Mouse (Mus musculus): Measurements from ENCODE around the gene Flvcr2.

Gene Flvcr2

DNA sequence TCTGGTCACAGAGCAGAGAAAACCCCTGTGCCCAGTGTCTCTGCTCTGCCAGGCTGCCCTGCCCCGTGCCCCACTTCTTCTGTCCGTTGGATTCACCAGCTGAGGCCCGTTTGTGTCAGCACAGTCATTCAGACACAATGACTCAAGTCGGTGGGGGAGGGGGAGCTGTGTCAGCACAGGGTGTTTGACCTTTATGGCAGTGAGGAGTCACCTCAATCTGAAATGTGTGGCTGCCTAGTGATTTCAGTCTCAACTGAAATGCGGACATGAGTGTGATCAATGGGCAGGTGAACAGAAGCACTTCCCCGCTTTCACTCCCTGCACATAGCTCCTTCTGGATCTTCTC lies 16.4 kb upstream of the Flvcr2 start:
- no peak for DNase-seq (ENCODE audit: low spot score)

DNA sequence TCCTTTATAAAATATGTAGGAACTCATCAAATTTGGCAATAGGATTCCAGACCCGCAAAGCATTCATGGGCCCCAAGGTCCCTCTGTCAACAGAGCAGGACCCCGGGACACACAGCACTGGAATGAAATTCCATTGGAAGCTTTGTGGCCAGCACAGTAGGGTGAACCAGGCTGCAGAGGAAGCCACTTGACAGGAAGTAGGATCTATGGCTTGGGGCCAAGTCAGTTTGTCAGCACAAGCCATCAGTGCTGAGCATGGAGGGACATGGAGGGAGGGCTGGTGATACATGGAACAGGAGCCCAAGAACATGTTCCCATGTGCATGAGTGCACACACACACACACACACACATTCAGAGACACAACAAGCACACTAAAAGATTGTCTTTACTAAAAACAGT lies 10.1 kb upstream of the Flvcr2 start:
- no peak for DNase-seq (ENCODE audit: low spot score)

DNA sequence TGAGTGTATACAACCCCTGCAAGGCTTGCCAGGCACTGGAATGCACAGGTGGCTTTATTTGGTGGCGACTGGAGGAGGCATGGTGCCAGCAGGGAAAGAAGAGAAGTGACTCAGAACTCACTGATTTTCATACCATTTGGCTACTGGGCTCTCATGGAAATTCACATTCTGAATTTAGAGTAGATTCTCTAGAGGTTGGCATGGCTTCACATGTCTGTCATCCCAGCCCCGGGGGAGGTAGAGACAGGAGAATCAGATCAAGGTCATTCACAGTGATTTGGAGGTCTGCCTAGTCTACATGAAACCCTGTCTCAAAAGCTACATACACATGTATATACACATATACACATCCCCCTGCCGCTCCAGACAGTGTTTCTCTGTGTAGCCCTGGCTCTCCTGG lies 9.4 kb upstream of the Flvcr2 start:
- DNase-seq (ENCODE audit: low spot score) = no peak

DNA sequence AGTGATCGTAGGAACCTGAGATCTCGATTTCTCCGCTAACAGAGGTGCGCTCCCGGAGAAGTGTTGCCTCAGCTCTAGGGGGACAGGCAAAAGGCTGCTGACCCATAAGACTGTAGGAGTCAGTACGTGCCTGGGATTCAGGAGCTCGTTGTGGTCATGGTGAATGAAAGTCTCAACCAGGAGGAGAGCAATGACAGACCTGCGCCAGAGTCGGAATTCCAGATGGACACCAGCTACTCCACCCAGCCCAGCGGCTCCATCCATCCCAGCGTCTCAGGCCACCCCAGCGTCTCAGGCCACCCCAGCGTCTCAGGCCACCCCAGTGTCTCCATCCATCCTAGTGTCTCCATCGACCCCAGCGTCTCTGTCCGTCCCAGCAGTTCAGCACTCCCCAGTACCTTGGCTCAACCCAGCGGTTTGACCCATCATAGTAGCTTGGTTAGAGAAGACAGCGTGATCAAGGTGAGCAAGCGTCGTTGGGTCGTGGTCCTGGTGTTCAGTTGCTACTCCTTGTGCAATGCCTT lies 419 bp downstream of the Flvcr2 start:
- DNase-seq (ENCODE audit: low spot score) = no peak

DNA sequence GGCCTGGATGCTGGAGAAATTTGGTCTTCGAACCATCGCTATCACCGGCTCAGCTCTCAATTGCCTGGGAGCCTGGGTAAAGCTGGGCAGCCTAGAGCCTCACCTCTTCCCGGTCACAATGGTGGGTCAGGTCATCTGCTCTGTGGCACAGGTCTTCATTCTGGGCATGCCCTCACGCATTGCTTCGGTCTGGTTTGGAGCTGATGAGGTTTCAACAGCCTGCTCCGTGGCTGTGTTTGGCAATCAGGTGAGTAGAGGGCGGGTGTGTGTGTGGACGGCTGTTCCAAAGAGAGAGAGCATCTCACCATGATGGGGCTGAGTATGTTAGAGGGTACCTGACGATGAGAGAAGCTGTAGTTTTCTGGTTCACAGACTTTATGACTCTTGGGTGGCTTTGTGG lies 1.0 kb downstream of the Flvcr2 start:
- no peak for DNase-seq (ENCODE audit: low spot score)

DNA sequence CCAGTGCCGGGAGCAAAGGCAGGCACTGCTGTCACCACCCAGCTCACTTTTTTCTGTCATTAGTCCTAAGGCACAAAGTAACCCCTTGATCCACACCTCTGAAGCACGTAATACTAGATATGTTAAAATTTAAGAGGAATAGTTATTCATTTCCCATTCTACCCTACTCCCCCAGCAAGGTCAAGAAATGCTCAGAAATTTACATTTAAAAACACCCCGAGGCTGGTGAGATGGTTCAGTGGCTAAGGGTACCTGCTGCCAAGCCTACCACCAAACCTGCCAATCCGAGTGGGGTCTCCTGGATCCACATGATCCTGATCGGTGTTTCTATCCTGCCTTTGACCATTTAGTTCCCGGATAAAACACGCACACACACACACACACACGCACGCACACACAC lies 3.5 kb downstream of the Flvcr2 start:
- DNase-seq (ENCODE audit: low spot score) = no peak

DNA sequence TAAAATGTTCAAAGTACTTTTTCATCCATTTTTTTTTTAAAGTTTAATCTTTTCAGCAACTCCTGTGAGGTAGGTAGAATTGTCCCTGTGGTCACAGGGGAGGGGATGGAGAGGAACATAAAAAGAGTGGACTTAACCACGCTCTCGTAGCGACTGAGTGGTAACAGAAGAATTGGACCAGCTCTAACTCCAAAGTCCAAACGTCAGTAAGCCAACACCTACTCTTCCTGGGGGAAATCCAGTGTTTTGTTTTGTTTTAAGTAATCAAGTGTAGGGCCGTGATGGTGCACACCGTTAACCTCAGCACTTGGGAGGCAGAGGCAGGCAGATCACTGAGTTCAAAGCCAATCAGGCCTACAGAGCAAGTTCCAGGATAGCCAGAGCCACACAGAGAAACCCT lies 5.8 kb downstream of the Flvcr2 start:
- DNase-seq (ENCODE audit: low spot score) = no peak

DNA sequence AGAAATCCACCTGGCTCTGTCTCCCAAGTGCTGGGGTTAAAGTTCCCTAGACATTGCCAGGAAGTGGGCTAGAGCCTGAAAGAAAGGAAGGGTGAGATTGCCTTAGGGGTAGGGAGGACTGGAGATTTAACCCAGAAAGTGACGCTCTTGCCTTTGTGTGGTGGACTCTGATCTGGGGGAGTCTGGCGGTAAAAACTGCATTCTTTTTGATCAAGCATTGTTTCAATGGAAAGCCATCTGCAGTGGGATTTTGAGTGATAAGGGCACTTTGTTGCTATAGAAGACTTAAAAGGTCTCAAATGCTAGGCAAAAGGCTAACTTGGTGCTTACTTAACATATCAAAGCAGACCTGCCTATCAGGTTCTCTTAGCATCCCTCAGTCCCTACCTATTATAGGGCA lies 6.9 kb downstream of the Flvcr2 start:
- no peak for DNase-seq (ENCODE audit: low spot score)

DNA sequence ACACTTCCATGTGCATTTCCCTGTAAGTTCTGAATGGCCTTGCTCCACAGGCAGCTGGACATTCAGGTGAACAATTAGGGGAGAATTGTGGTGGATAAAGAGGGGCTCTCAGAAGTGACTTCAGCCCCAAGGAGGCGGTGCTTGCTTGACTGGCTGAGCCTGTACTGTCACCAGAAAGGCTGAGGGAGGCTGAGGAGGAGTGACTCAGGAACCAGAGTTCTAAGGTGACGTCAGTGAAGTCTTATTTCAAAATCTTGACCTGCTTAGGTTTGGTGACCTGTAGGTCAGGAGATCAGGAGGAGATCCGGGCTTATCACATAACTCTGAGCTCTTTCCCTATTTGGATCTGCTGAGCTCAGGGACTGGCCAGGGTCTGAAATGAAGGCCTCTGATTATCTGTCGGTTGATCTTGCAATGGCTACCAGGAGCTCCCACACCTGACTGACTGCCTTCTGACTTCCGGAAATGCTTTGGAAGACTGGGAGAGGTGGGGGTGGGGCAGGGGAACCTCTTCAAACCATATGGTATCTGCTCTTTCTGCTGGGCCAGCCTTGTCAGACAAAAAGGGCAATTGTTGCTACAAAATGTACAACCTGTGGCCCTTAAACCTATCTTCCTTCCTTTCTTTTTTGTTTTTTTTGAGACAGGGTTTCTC lies 8.4 kb downstream of the Flvcr2 start:
- no peak for DNase-seq (ENCODE audit: low spot score)

DNA sequence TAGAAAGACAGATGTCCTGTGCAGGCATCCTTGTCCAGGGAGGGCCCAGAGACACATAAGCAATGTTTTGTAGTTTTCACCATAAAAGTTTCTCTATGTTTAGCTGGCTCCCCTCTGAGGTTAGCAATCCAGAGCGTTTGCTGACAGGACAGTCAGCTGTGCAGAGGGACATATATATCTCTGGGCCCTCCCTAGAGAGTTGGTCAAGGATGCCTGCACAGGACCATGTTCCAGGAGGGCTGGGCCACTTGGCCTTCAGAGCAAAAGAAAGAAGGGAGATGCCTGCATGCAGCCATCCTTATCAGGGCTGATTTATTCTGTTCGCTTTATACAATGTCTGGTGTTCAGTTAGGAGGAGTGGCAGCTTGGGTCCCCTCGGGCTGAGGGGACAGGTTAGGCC lies 10.1 kb downstream of the Flvcr2 start:
- DNase-seq (ENCODE audit: low spot score) = no peak

DNA sequence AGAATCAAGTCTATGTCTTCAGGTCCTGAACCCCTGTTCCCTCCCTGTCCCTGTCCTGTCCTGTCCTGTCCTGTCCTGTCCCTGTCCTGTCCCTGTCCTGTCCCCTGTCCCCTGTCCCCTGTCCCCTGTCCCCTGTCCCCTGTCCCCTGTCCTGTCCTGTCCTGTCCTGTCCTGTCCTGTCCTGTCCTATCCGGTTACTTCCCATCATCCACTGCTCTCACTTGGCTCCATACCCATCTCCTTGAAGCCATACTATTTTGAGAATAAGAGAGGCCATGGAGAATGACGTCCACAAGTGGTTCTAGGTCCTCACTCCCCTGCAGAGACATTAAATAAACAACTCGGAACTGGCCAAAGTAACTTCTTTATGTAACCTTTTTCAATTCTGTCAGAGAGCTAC lies 10.7 kb downstream of the Flvcr2 start:
- no peak for DNase-seq (ENCODE audit: low spot score)

DNA sequence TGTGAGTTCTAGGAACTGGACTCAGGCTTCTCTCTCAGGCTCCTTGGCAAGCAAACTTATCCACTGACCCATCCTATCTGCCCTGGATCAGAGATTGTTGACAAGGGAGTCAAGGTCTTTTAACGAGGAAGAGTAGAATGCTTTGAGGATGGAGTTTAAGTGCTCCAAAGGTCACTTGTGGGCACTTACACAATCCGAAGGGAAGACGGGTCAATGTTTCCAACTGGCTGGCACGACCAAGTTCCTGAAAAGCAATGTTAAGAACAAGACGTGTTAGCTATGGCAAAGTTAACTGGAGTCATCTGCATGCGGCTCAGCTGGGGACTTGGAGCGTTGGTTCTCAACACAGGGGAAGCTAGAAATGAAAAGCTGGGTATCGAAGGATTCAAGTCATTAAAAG lies 12.4 kb downstream of the Flvcr2 start:
- DNase-seq (ENCODE audit: low spot score) = no peak

DNA sequence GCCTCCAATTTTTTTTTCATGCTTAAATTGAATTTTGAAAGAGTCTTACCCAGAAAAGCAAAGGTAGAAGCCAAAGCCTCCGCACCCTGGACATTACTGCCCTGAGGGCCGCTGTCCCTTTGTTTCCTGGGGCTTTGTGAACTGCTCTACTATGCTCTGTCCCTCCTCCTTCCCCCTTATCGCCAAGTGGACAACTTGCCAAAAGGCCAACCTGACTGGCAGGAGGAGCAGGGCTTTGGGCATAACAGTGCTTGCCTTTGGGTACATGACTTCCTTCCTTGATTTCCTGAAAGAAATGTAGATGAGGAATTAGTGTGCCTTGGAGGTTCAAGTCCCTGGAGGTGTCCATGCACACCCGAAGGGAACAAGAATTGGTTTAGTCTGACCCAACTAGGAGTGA lies 15.1 kb downstream of the Flvcr2 start:
- no peak for DNase-seq (ENCODE audit: low spot score)

DNA sequence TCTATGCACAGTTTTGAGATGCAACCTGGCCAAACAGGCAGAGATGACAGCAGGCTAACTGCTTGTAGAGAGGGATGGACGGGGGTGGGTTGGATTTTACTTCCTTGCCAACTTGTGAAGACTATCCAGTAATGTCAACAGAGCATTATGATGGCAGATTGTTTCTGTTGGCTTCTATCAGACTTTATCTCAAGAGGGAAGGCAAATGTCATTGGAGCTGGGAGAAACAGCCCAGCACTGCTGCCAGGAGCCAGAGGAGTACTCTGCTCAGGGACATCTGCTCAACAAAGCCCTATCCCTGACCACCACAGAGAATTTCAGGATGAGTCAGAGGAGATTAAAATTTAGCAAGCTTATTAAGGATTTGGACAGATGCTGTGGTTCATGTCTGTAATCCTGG lies 18.3 kb downstream of the Flvcr2 start:
- no peak for DNase-seq (ENCODE audit: low spot score)

DNA sequence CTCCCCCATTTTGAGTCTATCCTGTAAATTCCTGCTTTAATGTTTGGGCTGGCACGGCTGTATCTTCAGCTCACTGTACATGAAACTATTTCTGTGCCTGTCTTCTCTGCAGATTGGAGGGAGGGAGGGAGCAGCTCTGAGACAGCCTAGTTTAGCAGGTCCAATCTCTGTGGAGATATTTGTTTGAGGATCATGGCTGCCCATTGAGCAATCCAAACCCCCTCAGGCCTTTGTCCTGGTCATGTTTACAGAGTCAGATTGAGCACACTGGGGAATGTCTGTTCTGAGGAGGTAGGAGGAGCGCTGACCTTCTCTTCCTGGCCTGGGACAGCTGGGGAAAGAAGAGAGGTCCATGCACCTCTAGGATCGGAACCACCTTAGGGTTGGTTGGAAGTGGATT lies 19.9 kb downstream of the Flvcr2 start:
- DNase-seq (ENCODE audit: low spot score) = no peak

DNA sequence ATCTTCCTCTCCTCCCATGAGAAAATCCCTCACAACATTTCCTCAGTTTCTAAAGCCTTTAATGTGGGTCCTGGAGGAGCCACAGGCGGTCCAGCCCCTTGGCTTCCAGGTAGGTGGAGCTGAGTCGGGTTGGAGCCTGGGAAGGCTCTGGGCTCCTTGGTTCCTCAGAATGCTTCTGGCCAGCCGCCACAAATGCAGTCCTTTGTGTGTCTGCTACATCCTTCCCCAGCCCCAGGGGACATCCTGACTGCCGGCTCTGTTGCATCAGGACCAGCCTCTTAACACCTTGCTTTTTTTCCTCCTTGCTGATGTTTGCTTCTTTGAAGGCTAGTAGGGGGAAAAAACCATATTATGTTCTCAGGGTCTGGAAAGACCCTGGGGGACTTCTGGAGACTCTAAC lies 21.4 kb downstream of the Flvcr2 start:
- DNase-seq (ENCODE audit: low spot score) = no peak

DNA sequence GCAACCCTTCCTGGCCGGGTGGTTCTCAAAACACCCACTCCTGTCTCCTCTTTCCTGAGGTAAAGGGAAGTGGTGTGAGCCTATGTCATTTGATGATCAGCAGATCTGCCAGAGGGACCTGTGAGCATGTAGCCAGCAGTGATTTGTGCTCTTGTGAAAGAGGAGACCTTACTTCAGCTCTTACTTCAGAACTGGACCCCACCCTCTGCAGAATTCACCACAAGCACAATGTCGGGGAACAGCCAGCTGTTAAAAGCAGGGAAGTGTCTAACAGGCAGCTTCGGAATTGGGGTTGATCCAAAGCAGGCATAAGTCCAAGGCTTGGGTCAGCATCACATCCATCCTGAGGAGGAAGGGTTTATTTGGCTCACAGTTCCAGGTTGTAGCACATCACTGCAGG lies 25.0 kb downstream of the Flvcr2 start:
- no peak for DNase-seq (ENCODE audit: low spot score)

DNA sequence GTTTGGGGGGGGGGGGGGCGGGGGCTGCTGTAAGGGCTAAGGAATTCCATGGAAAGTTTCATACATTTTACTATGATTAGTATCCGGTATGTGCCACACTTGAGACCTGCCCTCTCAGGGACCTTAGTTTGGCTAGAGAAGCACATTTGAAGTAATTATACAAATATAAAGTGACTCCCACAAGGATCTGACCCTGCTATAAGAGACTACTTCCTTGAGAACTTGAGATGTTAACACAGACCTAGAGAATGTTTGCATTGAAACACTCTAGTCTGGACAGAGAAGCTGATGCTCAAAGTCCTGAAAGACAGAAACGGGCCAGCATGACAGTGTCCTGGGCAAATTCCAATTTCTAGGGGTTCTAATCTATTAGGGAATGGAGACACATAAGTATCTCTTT lies 32.6 kb downstream of the Flvcr2 start:
- no peak for DNase-seq (ENCODE audit: low spot score)

DNA sequence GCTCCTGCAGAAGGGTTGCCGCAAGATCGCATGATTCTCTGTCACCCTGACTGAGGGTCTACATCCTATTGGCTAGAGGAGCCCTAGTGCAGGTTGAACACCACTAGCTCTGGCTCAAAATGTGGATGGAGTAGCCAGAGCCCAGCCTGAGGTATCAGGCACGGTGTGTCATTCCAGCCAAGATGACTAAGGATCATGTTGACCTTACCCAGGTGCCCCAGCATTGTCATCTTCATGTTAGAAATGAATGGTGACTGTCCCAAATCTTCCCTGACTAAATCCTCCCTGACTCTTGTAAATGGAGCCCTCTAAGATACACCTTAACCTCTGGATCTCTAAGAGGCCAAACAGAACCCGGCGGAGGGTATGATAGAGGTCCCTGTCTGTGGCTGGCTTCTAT lies 33.4 kb downstream of the Flvcr2 start:
- DNase-seq (ENCODE audit: low spot score) = no peak

DNA sequence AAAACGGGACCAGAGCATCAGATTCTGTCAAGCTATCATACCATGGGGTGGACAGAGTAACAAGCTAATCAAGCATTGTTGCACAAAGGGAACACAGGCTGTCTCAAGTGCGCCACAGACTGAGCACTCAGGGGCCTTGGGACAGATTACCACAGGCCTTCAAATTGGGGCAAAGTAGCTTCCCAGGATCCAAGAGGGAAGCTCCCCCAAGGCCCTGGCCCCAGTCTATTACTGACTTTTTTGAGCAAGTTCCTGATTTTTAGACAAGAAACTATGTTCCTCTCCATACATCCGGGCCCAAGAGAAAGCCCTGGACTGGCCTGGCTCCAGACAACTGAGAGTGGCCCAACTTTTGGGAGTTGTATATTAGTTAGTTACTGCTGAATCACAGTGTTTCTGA lies 35.3 kb downstream of the Flvcr2 start:
- DNase-seq (ENCODE audit: low spot score) = no peak

DNA sequence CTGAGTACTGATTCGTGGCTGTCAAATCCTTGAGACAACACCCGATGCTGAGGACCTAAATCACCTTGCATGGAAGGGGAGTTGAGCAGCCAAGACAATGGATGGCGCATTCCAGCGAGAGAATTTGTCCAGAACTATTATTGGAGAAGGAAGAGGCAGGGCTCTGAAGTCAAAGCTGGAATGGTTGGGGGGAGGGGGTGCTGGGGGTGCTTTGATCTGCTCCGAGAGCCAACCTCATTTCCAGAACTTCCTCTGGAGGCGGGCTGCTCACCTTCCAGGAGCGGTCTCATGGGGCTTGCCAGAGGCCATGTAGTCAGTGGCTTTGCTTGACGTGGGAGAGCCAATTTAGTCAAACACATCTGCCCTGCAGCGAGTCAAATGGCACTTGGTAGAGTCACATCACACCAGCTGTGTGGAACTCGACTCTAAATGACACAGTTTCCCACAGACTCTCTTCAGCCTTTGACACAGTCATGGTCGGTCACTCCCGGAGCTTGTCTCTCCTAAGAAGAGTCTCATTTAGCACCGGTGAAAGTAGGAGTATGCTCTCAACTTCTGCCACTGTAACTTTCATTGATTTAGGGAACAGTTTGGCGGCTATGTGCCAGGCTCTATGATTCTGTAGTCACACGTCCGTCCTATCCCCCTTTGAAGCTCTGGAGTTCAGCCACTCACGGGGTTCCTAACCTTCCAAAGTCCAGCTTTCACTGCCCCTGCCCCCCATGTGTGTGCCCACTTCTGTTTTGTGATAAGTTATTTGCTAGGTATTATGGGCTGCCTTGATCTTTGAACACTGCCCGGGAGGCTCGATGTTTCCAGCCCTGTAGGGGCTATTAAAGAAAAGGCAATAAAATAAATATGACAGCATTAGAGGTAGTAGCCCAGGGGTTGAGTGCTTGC lies 38.8 kb downstream of the Flvcr2 start:
- no peak for DNase-seq (ENCODE audit: low spot score)

DNA sequence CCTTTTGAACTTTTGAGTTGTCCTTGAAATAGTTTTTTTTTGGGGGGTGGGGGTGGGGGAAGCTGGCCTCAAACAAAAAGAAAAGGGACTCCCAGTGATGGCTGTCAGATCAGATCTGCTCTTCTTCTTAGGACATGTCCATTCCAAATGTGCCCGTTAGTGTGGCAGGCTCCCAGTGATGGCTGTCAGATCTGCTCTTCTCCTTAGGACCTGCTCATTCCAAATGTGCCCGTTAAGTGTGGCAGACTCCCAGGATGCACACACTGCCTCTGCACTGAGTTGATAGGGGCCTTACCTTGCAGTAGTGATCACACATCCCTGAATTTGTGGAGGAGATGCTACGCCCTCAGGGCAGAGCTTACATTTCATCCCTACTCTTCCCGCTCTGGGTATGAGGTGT lies 45.8 kb downstream of the Flvcr2 start:
- DNase-seq (ENCODE audit: low spot score) = no peak

DNA sequence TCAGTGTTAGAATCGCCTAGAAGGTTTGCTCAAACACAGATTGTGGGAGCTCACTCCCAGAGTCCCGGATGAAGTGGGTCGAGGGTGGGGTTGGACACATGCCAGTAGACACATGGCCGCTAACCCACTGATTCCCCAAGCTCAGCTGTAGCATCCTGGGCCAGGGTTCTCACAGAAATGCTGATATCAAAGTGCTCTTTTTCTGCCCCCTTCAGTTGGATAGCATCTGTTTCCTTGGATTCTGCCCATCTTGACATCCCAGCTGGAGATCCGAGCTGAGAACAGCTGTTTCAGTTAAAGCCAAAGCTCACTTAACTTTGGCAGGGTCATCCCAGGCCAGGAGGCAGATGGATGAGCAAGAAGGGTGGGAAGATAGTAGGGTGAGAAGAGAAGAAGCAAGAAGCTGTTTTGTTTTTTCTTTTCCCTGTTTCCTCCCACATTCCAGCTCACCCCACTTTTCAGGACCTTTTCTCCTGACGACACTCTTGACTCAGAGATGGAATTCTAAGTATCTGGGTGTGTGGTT lies 46.5 kb downstream of the Flvcr2 start:
- DNase-seq (ENCODE audit: low spot score) = no peak

DNA sequence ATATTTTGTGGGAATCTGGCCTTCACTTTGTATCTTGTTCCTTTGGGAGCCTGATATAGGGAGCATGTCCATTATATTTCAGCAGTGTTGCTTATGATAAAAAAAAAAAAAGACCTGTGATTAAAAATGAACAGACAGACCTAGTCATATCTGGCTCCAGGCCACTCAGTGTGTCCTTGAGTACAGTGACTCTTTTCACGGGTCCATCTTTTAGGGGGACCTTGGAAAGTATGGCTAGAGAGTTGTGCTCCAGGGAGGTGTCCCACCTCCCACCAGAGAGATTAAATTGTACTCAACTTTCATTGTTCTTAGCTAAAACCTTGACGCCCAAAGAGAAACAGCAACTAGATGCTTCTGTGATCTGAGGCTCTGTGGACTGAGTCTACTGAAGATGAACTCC lies 47.8 kb downstream of the Flvcr2 start:
- no peak for DNase-seq (ENCODE audit: low spot score)

Data from c-Kit-positive CD71-positive TER-119-positive erythroid progenitor cells, embryonic 14.5 days (primary cell).